Mouse (Mus musculus): ENCODE measurements around the gene Hnrnpc. TPM values are rescaled to one million over a fixed set of nuclear protein-coding genes. Genes with fewer than 3 reads are reported as not detected.
"Not testable (repeated sequence)": the region's sequence is repeated elsewhere in the genome, so short reads cannot be mapped to it uniquely, and the experiment has no call there.

The Hnrnpc gene
- total and polyA plus RNA-seq, 2 experiments from 2014 or later = 96.3 to 323 TPM

DNA sequence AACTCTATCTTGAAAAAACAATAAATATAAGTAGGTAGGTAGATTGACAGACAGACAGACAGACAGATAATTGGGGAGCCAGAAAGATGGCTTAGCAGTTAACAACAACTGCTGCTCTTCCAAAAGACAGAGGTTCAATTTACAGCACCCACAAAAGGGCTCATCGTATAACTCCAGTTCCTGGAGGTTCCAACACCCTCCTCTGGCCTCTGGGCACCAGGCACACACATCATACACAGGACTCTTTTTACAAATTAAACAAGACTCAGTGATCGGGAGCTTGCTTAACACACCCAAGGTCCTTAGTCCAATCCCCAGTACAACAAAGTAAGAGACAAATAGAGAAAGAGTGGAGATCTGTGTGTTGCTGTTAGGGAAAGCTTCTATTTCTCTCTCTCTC is 1.5 kb upstream of the Hnrnpc start:
- Histone ChIP-seq H3K4me2 (ENCODE audit: low read depth) (no peak overlapping the region), H3K4me3 (ENCODE audit: low read depth, low read length) (no peak overlapping the region), H3K36me3 (ENCODE audit: insufficient read depth) (no peaks in the 10 kb centered on the region), H3K4me1 (ENCODE audit: insufficient read depth) (peaks cover 18% of the 10 kb centered on the region), H3K27me3 (ENCODE audit: insufficient read depth, low read length) (no peaks in the 10 kb centered on the region), H3K9ac (no peak overlapping the region), H3K9me3 (ENCODE audit: low read length) (no peaks in the 10 kb centered on the region), H3K27ac (ENCODE audit: low read depth, low read length) (no peak overlapping the region)
- no peak for TF ChIP-seq CTCF (IDR thresholded peaks at IDR 0.05; ENCODE audit: low read depth)
- DNase-seq (no peak), ATAC-seq (no peak)
- WGBS = 88% methylated on average over 2 of the region's 2 CpGs

DNA sequence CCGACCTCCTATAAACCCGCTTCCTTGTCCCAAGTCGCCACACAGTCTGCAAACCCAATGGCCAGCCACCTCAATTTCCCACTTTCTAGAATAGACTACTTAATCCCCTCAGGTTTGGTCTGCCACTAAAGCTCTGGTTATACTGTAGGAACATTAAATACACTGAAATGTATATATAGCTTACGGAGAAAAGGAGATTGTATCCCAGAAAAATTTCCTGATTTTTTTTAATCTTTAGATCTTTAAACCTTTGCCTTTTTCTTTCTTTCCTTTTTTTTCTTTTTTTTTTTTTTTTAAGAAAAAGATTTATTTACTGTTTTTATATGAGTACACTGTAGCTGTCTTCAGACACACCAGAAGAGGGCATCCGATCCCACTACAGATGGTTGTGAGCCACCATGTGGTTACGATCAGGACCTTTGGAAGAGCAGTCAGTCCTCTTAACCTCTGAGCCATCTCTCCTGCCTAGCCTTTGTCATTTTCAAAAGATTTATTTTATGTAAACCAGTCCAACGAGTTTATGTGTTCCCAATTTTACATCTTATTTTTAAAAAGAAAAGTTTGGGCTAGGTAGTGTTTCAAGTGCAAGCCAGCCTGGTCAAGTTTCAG is 953 bp upstream of the Hnrnpc start:
- ATAC-seq (no peak), DNase-seq (no peak)
- 36% methylated on average over 7 of the region's 7 CpGs for whole genome bisulfite sequencing
- Histone ChIP-seq H3K4me1 (ENCODE audit: insufficient read depth) (peaks cover 18% of the 10 kb centered on the region), H3K9ac (peak overlapping the region; percentile 50), H3K36me3 (ENCODE audit: insufficient read depth) (no peaks in the 10 kb centered on the region), H3K4me2 (ENCODE audit: low read depth) (peak overlapping the region; percentile 62), H3K27me3 (ENCODE audit: insufficient read depth, low read length) (no peaks in the 10 kb centered on the region), H3K9me3 (ENCODE audit: low read length) (no peaks in the 10 kb centered on the region), H3K27ac (ENCODE audit: low read depth, low read length) (peak overlapping the region; percentile 92), H3K4me3 (ENCODE audit: low read depth, low read length) (peak overlapping the region; percentile 36)
- TF ChIP-seq CTCF (IDR thresholded peaks at IDR 0.05; ENCODE audit: low read depth) = 0 out of 2 replicates have a peak, but pooled peaks have one; percentile 21

DNA sequence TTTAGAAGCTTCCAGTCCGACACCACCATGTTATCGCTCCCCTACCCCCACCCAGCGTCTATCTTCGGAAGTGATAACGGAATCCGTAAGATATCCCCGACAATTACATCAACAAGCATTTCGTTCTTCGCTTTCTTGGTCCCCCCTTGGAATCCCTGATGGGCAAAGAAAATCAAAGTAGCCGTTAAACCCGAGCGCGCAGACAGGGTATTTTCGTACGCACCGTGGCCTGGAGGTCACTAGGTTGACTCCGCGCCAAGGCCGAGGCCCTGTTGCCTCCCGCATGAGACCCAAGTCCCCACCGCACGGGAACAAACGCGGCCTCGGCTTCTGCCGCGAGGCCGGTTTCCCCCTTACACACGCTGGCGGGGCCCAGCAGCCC is 363 bp downstream of the Hnrnpc start:
- H3K36me3 ChIP-seq (ENCODE audit: insufficient read depth) = no peaks in the 10 kb centered on the region
- peak overlapping the region; percentile 98 for H3K27ac ChIP-seq (ENCODE audit: low read depth, low read length)
- whole genome bisulfite sequencing = under 1% methylated on average over 30 of the region's 30 CpGs
- H3K9me3 ChIP-seq (ENCODE audit: low read length) = no peaks in the 10 kb centered on the region
- H3K4me3 ChIP-seq (ENCODE audit: low read depth, low read length) = peak overlapping the region; percentile 79
- TF ChIP-seq CTCF (IDR thresholded peaks at IDR 0.05; ENCODE audit: low read depth) = peak; percentile 24; the same call in 1 of the 2 replicates
- peak overlapping the region; percentile 56 for H3K4me2 ChIP-seq (ENCODE audit: low read depth)
- DNase-seq (no peak), ATAC-seq (peak; percentile 24; the same call in 1 of the 2 replicates)
- no peaks in the 10 kb centered on the region for H3K27me3 ChIP-seq (ENCODE audit: insufficient read depth, low read length)
- peak overlapping the region; percentile 98 for H3K9ac ChIP-seq
- H3K4me1 ChIP-seq (ENCODE audit: insufficient read depth) = peaks cover 18% of the 10 kb centered on the region

DNA sequence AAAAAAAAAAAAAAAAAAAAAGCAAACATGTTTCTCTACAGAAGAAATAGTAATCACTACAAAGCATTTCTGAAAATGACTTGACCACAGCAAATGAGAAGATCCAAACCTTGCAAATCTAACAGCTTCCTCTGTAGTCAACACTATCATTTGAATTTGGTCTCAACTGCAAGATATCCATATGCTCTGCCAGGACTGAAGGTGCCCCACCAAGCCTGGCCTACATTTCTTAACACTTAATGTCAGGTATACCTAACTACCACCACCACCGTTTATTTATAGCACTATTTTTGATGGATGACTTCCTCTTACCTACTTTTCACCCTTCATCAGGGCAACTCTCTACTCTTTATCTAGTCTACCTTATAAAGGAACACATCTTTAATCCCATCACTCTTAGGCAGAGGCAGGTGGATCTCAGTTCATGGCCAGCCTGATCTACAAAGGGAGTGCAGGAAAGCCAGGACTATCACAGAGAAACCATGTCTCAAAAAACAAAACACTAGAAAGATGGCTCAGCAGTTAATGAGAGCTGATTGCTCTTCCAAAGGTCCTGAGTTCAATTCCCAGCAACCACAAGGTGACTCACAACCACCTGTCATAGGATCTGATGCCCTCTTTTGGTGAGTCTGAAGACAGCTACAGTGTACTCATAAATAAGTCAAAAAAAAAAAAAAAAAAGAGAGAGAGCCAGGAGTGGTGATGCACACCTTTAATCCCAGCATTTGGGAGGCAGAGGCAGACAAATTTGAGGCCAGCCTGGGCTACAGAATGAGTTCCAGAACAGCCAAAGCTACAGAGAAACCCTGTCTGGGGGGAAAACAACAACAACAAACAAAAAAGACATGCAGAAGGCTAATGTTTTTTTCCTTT is 2.3 kb downstream of the Hnrnpc start:
- Histone ChIP-seq H3K4me1 (ENCODE audit: insufficient read depth) (peaks cover 18% of the 10 kb centered on the region), H3K9me3 (ENCODE audit: low read length) (no peaks in the 10 kb centered on the region), H3K27me3 (ENCODE audit: insufficient read depth, low read length) (no peaks in the 10 kb centered on the region), H3K27ac (ENCODE audit: low read depth, low read length) (no peak overlapping the region), H3K4me3 (ENCODE audit: low read depth, low read length) (0 out of 2 replicates have a peak overlapping the region, but pooled peaks have one; percentile 79), H3K4me2 (ENCODE audit: low read depth) (peak overlapping the region; percentile 56; the same call in 1 of the 2 replicates), H3K9ac (no peak overlapping the region), H3K36me3 (ENCODE audit: insufficient read depth) (peaks cover 6% of the 10 kb centered on the region; the same call in 1 of the 2 replicates)
- no peak for TF ChIP-seq CTCF (IDR thresholded peaks at IDR 0.05; ENCODE audit: low read depth)
- DNase-seq = no peak
- ATAC-seq = no peak
- 87% methylated on average over 1 of the region's 1 CpGs for WGBS

DNA sequence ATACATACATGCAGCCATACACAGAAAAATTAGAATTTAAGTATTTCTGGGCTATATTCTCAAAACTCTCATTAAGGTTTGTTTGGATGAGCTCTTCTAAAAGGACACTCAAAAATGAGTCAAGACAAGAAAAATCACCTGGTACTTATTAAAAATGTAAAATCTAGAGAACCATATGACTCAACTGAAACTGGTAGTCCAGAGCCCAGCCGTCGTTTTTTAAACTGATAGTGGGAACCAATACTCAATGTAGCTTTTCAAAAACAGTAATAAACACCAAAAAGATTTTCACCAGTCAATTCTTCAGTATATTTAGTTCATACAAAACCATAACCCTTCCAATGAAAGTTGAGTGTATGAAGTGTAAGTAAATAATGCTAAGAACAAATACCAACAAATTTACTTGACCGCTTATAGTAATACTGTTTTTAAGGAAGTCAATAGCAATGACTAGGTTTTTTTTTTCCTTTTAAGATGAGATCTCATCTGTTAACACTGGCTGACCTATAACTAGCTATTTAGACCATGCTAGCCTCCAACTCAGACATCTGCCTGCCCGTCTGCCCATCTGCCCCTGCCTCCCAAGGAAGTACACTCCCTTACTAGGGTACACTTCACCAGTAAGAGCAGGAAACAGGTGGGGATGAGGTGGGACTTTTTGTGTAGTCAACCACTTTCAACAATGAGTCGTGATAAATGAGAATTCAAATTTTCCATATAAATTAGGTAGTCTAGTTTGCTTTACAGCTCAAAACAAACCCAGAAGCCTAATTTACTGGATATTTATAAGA is 3.5 kb downstream of the Hnrnpc start:
- WGBS = 70% methylated on average over 5 of the region's 5 CpGs
- no peak for TF ChIP-seq CTCF (IDR thresholded peaks at IDR 0.05; ENCODE audit: low read depth)

DNA sequence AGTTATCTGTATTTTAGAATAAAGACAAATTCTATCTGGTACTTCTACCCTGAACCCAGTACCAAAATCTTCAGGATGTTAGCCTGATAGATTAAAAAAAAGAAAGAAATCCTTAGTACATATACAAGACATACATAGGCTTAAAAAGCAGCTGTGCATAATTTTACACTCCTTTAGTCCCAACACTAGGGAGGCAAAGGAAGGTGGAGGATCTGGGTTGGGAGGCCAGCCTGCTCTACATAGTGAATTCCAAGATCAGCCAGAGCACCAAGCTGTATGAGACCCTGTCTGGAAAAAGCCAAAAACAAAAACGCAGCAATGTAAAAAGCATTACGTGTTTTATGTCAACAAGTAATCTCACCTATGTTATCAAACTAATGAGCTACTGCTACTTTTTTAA is 4.3 kb downstream of the Hnrnpc start:
- H3K27ac ChIP-seq (ENCODE audit: low read depth, low read length) = no peak overlapping the region

More for the DNA sequence above, 3.5 kb downstream of the Hnrnpc start:
- no peak overlapping the region for H3K4me3 ChIP-seq (ENCODE audit: low read depth, low read length)
- DNase-seq (no peak), ATAC-seq (no peak)
- H3K27me3 ChIP-seq (ENCODE audit: insufficient read depth, low read length) = no peaks in the 10 kb centered on the region
- no peak overlapping the region for H3K27ac ChIP-seq (ENCODE audit: low read depth, low read length)
- peak overlapping the region; percentile 56; the same call in 1 of the 2 replicates for H3K4me2 ChIP-seq (ENCODE audit: low read depth)
- no peaks in the 10 kb centered on the region for H3K9me3 ChIP-seq (ENCODE audit: low read length)
- H3K4me1 ChIP-seq (ENCODE audit: insufficient read depth) = peaks cover 18% of the 10 kb centered on the region
- H3K9ac ChIP-seq = no peak overlapping the region
- peaks cover 6% of the 10 kb centered on the region; the same call in 1 of the 2 replicates for H3K36me3 ChIP-seq (ENCODE audit: insufficient read depth)

DNA sequence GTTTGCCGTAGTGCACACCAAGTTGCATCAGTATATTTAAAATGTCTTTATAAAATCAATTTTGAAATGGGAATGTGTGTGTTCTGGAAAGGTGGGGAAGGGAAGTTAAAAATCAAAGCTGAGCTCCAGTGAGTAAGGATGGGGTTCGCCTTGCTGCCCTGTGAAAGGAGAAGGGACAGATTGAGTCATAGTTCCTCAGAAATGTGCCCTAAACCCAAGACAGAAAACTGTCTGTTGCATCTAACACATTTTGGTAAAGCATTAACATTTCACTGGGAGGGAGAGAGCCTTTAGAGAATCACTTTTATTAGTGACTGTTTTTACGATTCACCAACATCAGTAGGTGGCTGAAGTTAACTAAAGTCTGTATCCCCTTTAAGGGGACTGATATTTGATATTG is 5.4 kb downstream of the Hnrnpc start:
- not testable (repeated sequence) for H3K4me3 ChIP-seq (ENCODE audit: low read depth, low read length); H3K36me3 ChIP-seq (ENCODE audit: insufficient read depth); H3K27me3 ChIP-seq (ENCODE audit: insufficient read depth, low read length); H3K9ac ChIP-seq; DNase-seq; ATAC-seq; H3K27ac ChIP-seq (ENCODE audit: low read depth, low read length); H3K4me2 ChIP-seq (ENCODE audit: low read depth); H3K9me3 ChIP-seq (ENCODE audit: low read length)
- H3K4me1 ChIP-seq (ENCODE audit: insufficient read depth) = peaks cover 18% of the 10 kb centered on the region
- 79% methylated on average over 3 of the region's 3 CpGs for WGBS

More for the DNA sequence above, 4.3 kb downstream of the Hnrnpc start:
- peaks cover 6% of the 10 kb centered on the region; the same call in 1 of the 2 replicates for H3K36me3 ChIP-seq (ENCODE audit: insufficient read depth)
- 78% methylated on average over 2 of the region's 2 CpGs for whole genome bisulfite sequencing
- peaks cover 18% of the 10 kb centered on the region for H3K4me1 ChIP-seq (ENCODE audit: insufficient read depth)
- no peaks in the 10 kb centered on the region for H3K27me3 ChIP-seq (ENCODE audit: insufficient read depth, low read length)
- DNase-seq (no peak), ATAC-seq (no peak)
- no peak for TF ChIP-seq CTCF (IDR thresholded peaks at IDR 0.05; ENCODE audit: low read depth)
- no peak overlapping the region for H3K9ac ChIP-seq
- no peaks in the 10 kb centered on the region for H3K9me3 ChIP-seq (ENCODE audit: low read length)
- H3K4me2 ChIP-seq (ENCODE audit: low read depth) = no peak overlapping the region
- H3K4me3 ChIP-seq (ENCODE audit: low read depth, low read length) = no peak overlapping the region

DNA sequence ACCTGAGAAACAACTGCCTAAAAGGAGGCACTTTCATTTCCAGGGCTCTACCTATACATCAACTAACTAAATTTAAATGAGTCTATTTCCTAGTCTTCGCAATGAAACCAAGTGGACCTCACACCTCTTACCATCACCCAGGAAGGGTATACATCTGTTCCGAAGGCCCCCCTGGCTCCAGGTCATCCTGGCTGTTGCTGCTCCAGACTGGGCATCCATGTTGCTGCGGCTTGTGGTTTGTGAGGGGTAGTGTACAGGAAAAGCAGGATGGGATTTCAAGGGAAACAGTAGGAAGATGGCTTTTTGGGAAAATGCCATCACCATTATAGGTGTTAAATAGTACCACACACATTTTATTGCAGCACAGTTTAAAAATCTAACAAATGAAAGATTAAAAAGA is 6.6 kb downstream of the Hnrnpc start:
- H3K4me3 ChIP-seq (ENCODE audit: low read depth, low read length); ATAC-seq; DNase-seq; H3K4me2 ChIP-seq (ENCODE audit: low read depth); H3K27ac ChIP-seq (ENCODE audit: low read depth, low read length); H3K9ac ChIP-seq; H3K9me3 ChIP-seq (ENCODE audit: low read length); H3K27me3 ChIP-seq (ENCODE audit: insufficient read depth, low read length); H3K36me3 ChIP-seq (ENCODE audit: insufficient read depth): not testable (repeated sequence)
- H3K4me1 ChIP-seq (ENCODE audit: insufficient read depth) = peaks cover 15% of the 10 kb centered on the region
- 95% methylated on average over 3 of the region's 3 CpGs for WGBS
